17 mouse cellular contexts compared by ENCODE assay signal in genomic region chr4:141601148-141601862, GRCm38 (mm10). TPM values are rescaled to one million over a fixed set of nuclear protein-coding genes. Genes with fewer than 3 reads are reported as not detected.
DNase-seq lines count a peak whose midpoint lies in the region; ATAC-seq lines count a peak whose summit lies in the region.
"Had no signal": no experiment of that assay in that cellular context is flagged by ENCODE, and none has a peak within 500 bp of the region (broad histone marks: within the 10 kb centered on the region; RNA-seq: fewer than 3 reads in every experiment).

No protein-coding gene starts in this region.

- no peak overlapping the region for H3K4me3 ChIP-seq in heart, embryonic 15.5 days
- H3K4me3 ChIP-seq: neural tube, embryonic 15.5 days; stomach, embryonic 15.5 days had no signal

- no peaks in the 10 kb centered on the region for H3K36me3 ChIP-seq in heart, embryonic 15.5 days
- H3K36me3 ChIP-seq: neural tube, embryonic 15.5 days; stomach, embryonic 15.5 days had no signal

- no peak overlapping the region for H3K9ac ChIP-seq in heart, embryonic 15.5 days
- H3K9ac ChIP-seq: neural tube, embryonic 15.5 days; stomach, embryonic 15.5 days had no signal

- no peak overlapping the region for H3K4me2 ChIP-seq in heart, embryonic 15.5 days

- DNase-seq in kidney, postnatal 10 days, result peak; percentile 60
- DNase-seq in kidney, adult 11 months, result no peak
- DNase-seq in thymus, postnatal 4 days, result peak; percentile 40
- no peak for DNase-seq in thymus, postnatal 25 days
- no peak for DNase-seq in layer of hippocampus, adult 9-11 months
- DNase-seq: cerebellum, adult 9-10 months; gastrocnemius, postnatal 10 days; lung, adult 2 months; right cerebral cortex, postnatal 25 days had no signal

- ATAC-seq in heart, embryonic 15.5 days (replicated peaks; ENCODE audit: insufficient number of reproducible peaks, insufficient read depth, low FRiP score, low read depth), result no peak
- ATAC-seq in activated CD4-positive, CD25-positive, alpha-beta regulatory T cell, adult 4 months, result no peak
- ATAC-seq: hindbrain, postnatal 0 days; midbrain, embryonic 16.5 days had no signal

- WGBS in heart, embryonic 15.5 days, result 66% methylated on average over 12 of the region's 12 CpGs

- no peaks in the 10 kb centered on the region for H3K27me3 ChIP-seq in heart, embryonic 15.5 days
- H3K27me3 ChIP-seq: stomach, embryonic 15.5 days had no signal

- H3K9me3 ChIP-seq in heart, embryonic 15.5 days (replicated peaks), result no peaks in the 10 kb centered on the region
- H3K9me3 ChIP-seq: neural tube, embryonic 15.5 days; stomach, embryonic 15.5 days had no signal

- H3K27ac ChIP-seq in heart, embryonic 15.5 days, result peak overlapping the region; percentile 79; the same call in 1 of the 2 replicates
- H3K27ac ChIP-seq: neural tube, embryonic 15.5 days had no signal

- H3K4me1 ChIP-seq in heart, embryonic 15.5 days (replicated peaks), result peaks cover 78% of the 10 kb centered on the region

RNA-seq across cellular contexts. Expression of gene Fblim1, which starts 4.6 kb away (rescaled TPM):
- 48.4 and 59.1 TPM in 2 replicates for polyA plus RNA-seq in heart, embryonic 15.5 days (2015; fragmentation: Nextera tagmentation; extraction: Ambion mirVana)
- under 1 TPM in 1 of 2 experiments, not detected in 1; 0.29 TPM for polyA plus RNA-seq in activated CD4-positive, CD25-positive, alpha-beta regulatory T cell, adult 4 months (2017; shearing (Covaris generic))

RNA-seq across cellular contexts. Expression of gene Tmem82, which starts 17.1 kb away (rescaled TPM):
- polyA plus RNA-seq in heart, embryonic 15.5 days (2015; fragmentation: Nextera tagmentation; extraction: Ambion mirVana), result 1.0 and 1.2 TPM in 2 replicates
- polyA plus RNA-seq in activated CD4-positive, CD25-positive, alpha-beta regulatory T cell, adult 4 months (2017; shearing (Covaris generic)), result under 1 TPM in 1 of 2 experiments, not detected in 1; 0.19 TPM

RNA-seq across cellular contexts. Expression of gene Slc25a34, which starts 22.3 kb away (rescaled TPM):
- polyA plus RNA-seq in heart, embryonic 15.5 days (2015; fragmentation: Nextera tagmentation; extraction: Ambion mirVana), result 0.76 and 0.96 TPM in 2 replicates
- not detected for polyA plus RNA-seq in activated CD4-positive, CD25-positive, alpha-beta regulatory T cell, adult 4 months (2017; shearing (Covaris generic))
- polyA plus RNA-seq: embryonic facial prominence, embryonic 11.5 days; forebrain, embryonic 11.5 days had no signal

Comparison
In these comparisons a context has a peak if more than half of its experiments do, and no peak if none do; other contexts are left out.
1. DNase-seq: peak in kidney, postnatal 10 days (single experiment) and thymus, postnatal 4 days (single experiment); none in kidney, adult 11 months (single experiment), thymus, postnatal 25 days (single experiment) and layer of hippocampus, adult 9-11 months (single experiment).
2. RNA of gene Fblim1, which starts 4.6 kb away (polyA plus RNA-seq): 48.4 to 59.1 TPM in heart, embryonic 15.5 days; 0.29 TPM in activated CD4-positive, CD25-positive, alpha-beta regulatory T cell, adult 4 months; every median in the first group is over 10 times any median in the second.